Mouse (Mus musculus): ENCODE measurements at regions not wholly inside any gene's neighbourhood (a gene's known extent, or its start where the extent isn't known, plus 50 kb on each side); places are given as distances from the start of the nearest gene placed in this dataset.

DNA sequence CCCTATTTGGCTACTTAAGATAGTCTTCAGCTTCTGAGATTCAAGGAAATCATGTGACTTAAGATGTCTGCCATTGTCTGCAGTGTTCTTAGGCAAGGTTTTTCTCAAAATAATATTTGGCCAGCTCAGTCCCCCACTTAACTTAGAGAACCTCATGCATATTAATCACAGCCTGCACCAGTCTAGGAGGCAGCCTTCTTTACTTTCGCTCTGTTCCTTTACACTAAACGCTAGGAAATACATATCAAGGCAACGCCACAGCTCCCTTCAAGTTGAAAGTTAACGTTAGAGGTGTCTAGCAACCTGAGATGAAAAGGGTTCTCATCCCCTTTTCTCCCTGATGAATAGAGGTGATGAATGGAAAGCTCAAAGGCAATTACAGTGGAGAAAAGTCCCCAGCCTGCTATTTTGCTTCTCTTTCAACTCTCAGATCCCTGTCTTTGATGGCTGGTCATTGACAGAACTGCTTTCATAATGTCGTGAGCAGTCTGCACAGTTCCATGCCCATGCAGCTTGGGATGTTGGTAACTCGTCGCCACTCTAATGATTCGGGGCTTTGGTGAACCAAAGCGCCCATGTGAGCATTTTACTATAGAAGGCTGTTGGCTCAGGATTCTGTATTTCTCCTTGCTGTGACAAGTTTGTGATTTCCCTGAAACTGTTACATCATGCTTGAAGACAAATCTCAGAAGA lies 483.0 kb upstream of the Gm10306 start:
- Histone ChIP-seq H3K27me3 (replicated peaks) (no peaks in the 10 kb centered on the region), H3K4me3 (replicated peaks in 1 of 3; ENCODE audit: low read depth in 2 of 3, low read length in 2 of 3, poor library complexity in 1 of 3) (no peak overlapping the region), H3K36me3 (replicated peaks in 1 of 2; ENCODE audit: control insufficient read depth in 1 of 2, insufficient read depth in 1 of 2, low read length in 1 of 2) (no peaks in the 10 kb centered on the region), H3K27ac (ENCODE audit: insufficient read depth, low read depth) (no peak overlapping the region), H3K9me3 (replicated peaks; ENCODE audit: low read length) (peaks cover 7% of the 10 kb centered on the region), H3K4me2 (ENCODE audit: insufficient read depth, low read depth, poor library complexity, severe bottlenecking) (no peak overlapping the region), H3K79me2 (replicated peaks; ENCODE audit: control insufficient read depth, extremely low read depth, insufficient read depth, poor library complexity, severe bottlenecking) (no peaks in the 10 kb centered on the region), H3K4me1 (ENCODE audit: control insufficient read depth in 1 of 2, insufficient read depth in 2 of 2) (no peaks in the 10 kb centered on the region), H3K9ac (ENCODE audit: insufficient read depth, low read depth) (no peak overlapping the region)
- dilution Hi-C loops (cut with MboI; ENCODE audit: extremely low pct_ligation_motif_present, extremely low pct_unique_long_range_greater_than_20kb, low sequenced_read_pairs) (no loop called here), in situ Hi-C loops (cut with MboI; ENCODE audit: low pct_ligation_motif_present, low pct_unique_long_range_greater_than_20kb, low sequenced_read_pairs) (no loop called here)
- TF ChIP-seq TCF12 (IDR thresholded peaks at IDR 0.05; ENCODE audit: low read depth, low read length) (no peak), RCOR1 (conservative IDR thresholded peaks at IDR 0.05; ENCODE audit: low read depth, low read length) (no peak), SIN3A (IDR thresholded peaks at IDR 0.05; ENCODE audit: low read length) (no peak), HCFC1 (IDR thresholded peaks at IDR 0.05; ENCODE audit: low read depth, low read length) (no peak), ZC3H11A (IDR thresholded peaks at IDR 0.05; ENCODE audit: low read depth, low read length) (no peak), EP300 (IDR thresholded peaks at IDR 0.05; ENCODE audit: low read length) (no peak), NRF1 (IDR thresholded peaks at IDR 0.05; ENCODE audit: low read depth, low read length) (no peak), KAT2A (IDR thresholded peaks at IDR 0.05; ENCODE audit: insufficient replicate concordance, low read length) (no peak), CHD2 (IDR thresholded peaks at IDR 0.05; ENCODE audit: low read length) (no peak)
- DNase-seq (ENCODE audit: extremely low read depth), result no peak

- TF ChIP-seq ZKSCAN1 (IDR thresholded peaks at IDR 0.05; ENCODE audit: borderline replicate concordance, low read depth, low read length), result no peak
- no peak for TF ChIP-seq MAZ (IDR thresholded peaks at IDR 0.05; ENCODE audit: low read depth, low read length)
- TF ChIP-seq USF2 (conservative IDR thresholded peaks at IDR 0.05; ENCODE audit: low read depth, low read length), result no peak
- TF ChIP-seq MXI1 (IDR thresholded peaks at IDR 0.05; ENCODE audit: low read depth, low read length), result no peak
- TF ChIP-seq NRF1 (IDR thresholded peaks at IDR 0.05; ENCODE audit: low read depth, low read length), result no peak
- no peak for TF ChIP-seq USF1 (IDR thresholded peaks at IDR 0.05; ENCODE audit: low read depth, low read length)
- no peak for TF ChIP-seq KAT2A (IDR thresholded peaks at IDR 0.05; ENCODE audit: insufficient replicate concordance, low read length)
- TF ChIP-seq RCOR1 (conservative IDR thresholded peaks at IDR 0.05; ENCODE audit: low read depth, low read length), result no peak
- no peak for TF ChIP-seq GABPA (IDR thresholded peaks at IDR 0.05; ENCODE audit: insufficient replicate concordance, low read depth, low read length)
- TF ChIP-seq PAX5 (IDR thresholded peaks at IDR 0.05; ENCODE audit: low read length), result no peak
- TF ChIP-seq MEF2A (IDR thresholded peaks at IDR 0.05; ENCODE audit: borderline replicate concordance, low read depth, low read length), result no peak
- TF ChIP-seq IRF4 (IDR thresholded peaks at IDR 0.05; ENCODE audit: low read depth, low read length), result no peak
- no peak for TF ChIP-seq HCFC1 (IDR thresholded peaks at IDR 0.05; ENCODE audit: low read depth, low read length)
- H3K4me1 ChIP-seq (ENCODE audit: control insufficient read depth in 1 of 2, insufficient read depth in 2 of 2), result no peaks in the 10 kb centered on the region
- dilution Hi-C loops (cut with MboI; ENCODE audit: extremely low pct_ligation_motif_present, extremely low pct_unique_long_range_greater_than_20kb, low sequenced_read_pairs), result no loop called here
Observed at GRCm38 (mm10) chr4:94082839-94083238, 473.5 kb upstream of the Gm10306 start.

More at GRCm38 (mm10) chr4:94082839-94083238, 473.5 kb upstream of the Gm10306 start:
- Histone ChIP-seq H3K27ac (ENCODE audit: insufficient read depth, low read depth) (no peak overlapping the region), H3K4me3 (replicated peaks in 1 of 3; ENCODE audit: low read depth in 2 of 3, low read length in 2 of 3, poor library complexity in 1 of 3) (no peak overlapping the region), H3K27me3 (replicated peaks) (no peaks in the 10 kb centered on the region), H3K36me3 (replicated peaks in 1 of 2; ENCODE audit: control insufficient read depth in 1 of 2, insufficient read depth in 1 of 2, low read length in 1 of 2) (no peaks in the 10 kb centered on the region), H3K9ac (ENCODE audit: insufficient read depth, low read depth) (no peak overlapping the region), H3K9me3 (replicated peaks; ENCODE audit: low read length) (no peaks in the 10 kb centered on the region), H3K79me2 (replicated peaks; ENCODE audit: control insufficient read depth, extremely low read depth, insufficient read depth, poor library complexity, severe bottlenecking) (no peaks in the 10 kb centered on the region), H3K4me2 (ENCODE audit: insufficient read depth, low read depth, poor library complexity, severe bottlenecking) (no peak overlapping the region)
- no peak for DNase-seq (ENCODE audit: extremely low read depth)
- in situ Hi-C loops (cut with MboI; ENCODE audit: low pct_ligation_motif_present, low pct_unique_long_range_greater_than_20kb, low sequenced_read_pairs), result no loop called here
